Mouse (Mus musculus) forebrain, embryonic 13.5 days (tissue): ENCODE data around the gene Olfr1330. TPM values are rescaled to one million over a fixed set of nuclear protein-coding genes. Genes with fewer than 3 reads are reported as not detected.
"Not testable (repeated sequence)": the region's sequence is repeated elsewhere in the genome, so short reads cannot be mapped to it uniquely, and the experiment has no call there.

Experiments used
- ATAC-seq: fragments of 200-750 bp; cut with Nextera tagmentation; 2 replicates; pipeline ENCODE4 v1.8.0; 2017
- H3K27ac ChIP-seq: fragments of 300-500 bp; sonication (generic); 2 replicates; pipeline ENCODE4 v1.5.1; 2015; ENCODE audit warnings: inconsistent platforms, mild to moderate bottlenecking, moderate library complexity
- H3K27me3 ChIP-seq: fragments of 300-500 bp; sonication (generic); 2 replicates; pipeline ENCODE4 v1.6.1; 2015; ENCODE audit warnings: mild to moderate bottlenecking, inconsistent platforms
- H3K36me3 ChIP-seq: fragments of 300-500 bp; sonication (generic); 2 replicates; pipeline ENCODE4 v1.6.1; 2015; ENCODE audit warnings: mild to moderate bottlenecking, inconsistent platforms; ENCODE audit not compliant: poor library complexity, severe bottlenecking
- H3K4me1 ChIP-seq: fragments of 300-500 bp; sonication (generic); 2 replicates; pipeline ENCODE4 v1.6.1; 2015; ENCODE audit warnings: inconsistent platforms
- H3K4me2 ChIP-seq: fragments of 300-500 bp; sonication (generic); 2 replicates; pipeline ENCODE4 v1.6.1; 2015; ENCODE audit warnings: inconsistent platforms, mild to moderate bottlenecking, moderate library complexity
- H3K4me3 ChIP-seq: fragments of 300-500 bp; sonication (generic); 2 replicates; pipeline ENCODE4 v1.5.1; 2015; ENCODE audit warnings: mild to moderate bottlenecking, inconsistent platforms
- H3K9ac ChIP-seq: fragments of 300-500 bp; sonication (generic); 2 replicates; pipeline ENCODE4 v1.6.1; 2015; ENCODE audit warnings: mild to moderate bottlenecking, inconsistent platforms
- H3K9me3 ChIP-seq: fragments of 300-500 bp; sonication (generic); replicated peaks from 2 replicates; pipeline ENCODE4 v1.6.1; 2016; ENCODE audit warnings: inconsistent platforms
- WGBS: fragments of 180-500 bp; shearing (Covaris S2); methylation state at CpG from one replicate; pipeline ENCODE4 v1.1.7; 2015; 5-methylcytosine and 5-hydroxymethylcytosine counted together
- polyA plus RNA-seq: library from polyadenylated mRNA; unstranded; fragments of >200 nt; fragmentation: Nextera tagmentation; extraction: Ambion mirVana; gene quantifications from 2 replicates; pipeline ENCODE4 v1.2.1, GENCODE M21; 2015

The Olfr1330 gene
- 0.04 TPM in 1 of 2 replicates, not detected in the other for polyA plus RNA-seq

DNA sequence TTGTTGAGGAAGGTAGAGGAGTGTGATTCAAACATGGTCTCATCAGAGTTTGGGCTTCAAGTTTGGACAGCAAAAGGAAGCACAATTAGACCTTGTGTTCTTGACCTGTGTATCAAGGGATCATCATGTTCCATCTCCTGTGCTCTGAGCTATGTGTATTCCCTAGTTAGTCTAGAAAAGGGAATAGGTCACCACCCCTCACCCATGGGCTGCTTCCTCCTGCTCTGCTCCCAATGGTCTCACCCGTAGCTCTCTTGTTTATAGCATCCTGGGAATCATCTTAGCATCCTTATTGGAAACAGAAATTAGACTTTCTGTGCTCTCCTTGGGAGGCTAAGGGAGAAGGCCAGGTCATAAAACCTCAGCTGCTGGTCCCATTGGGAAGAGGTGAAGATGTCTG is at the start of gene Olfr1330:
TSS of gene Olfr1330 (plus strand) at position 301 of the 400 bp plus-strand sequence.
- Histone ChIP-seq H3K9me3 (no peaks in the 10 kb centered on the region), H3K9ac (no peak within 1 kb of the TSS), H3K4me2 (no peak within 1 kb of the TSS), H3K27me3 (no peaks in the 10 kb centered on the region), H3K27ac (no peak within 1 kb of the TSS), H3K36me3 (no peaks in the 10 kb centered on the region), H3K4me1 (no peaks in the 10 kb centered on the region), H3K4me3 (no peak within 1 kb of the TSS)
- WGBS = 73% methylated on average over 1 of the region's 1 CpGs
- ATAC-seq = no peak

DNA sequence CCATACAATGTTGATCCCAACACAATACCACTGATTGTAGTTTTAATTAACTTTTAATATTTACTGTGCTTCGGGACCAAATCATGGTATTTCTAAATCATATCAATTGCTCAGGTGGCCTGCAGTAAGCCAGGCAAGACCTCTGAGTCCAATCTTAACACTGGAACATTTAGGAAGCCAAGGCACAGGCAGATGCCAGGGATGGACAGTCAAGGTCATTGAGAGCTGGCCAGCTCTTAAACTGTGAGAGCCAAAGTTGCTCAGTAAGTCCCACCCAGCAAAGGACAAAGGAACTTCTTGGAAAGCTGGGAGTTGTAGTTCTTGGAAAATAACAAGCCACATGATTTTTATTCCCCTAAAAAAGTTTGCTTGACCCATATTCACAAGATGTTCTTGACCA is 26.6 kb upstream of the Olfr1330 start:
- Histone ChIP-seq H3K27me3 (no peaks in the 10 kb centered on the region), H3K4me2 (no peak overlapping the region), H3K4me1 (0 out of 2 replicates have a peak, but pooled peaks cover 5% of the 10 kb centered on the region), H3K9me3 (0 out of 2 replicates have a peak, but pooled peaks cover 4% of the 10 kb centered on the region), H3K9ac (no peak overlapping the region), H3K36me3 (no peaks in the 10 kb centered on the region), H3K27ac (no peak overlapping the region), H3K4me3 (no peak overlapping the region)
- ATAC-seq = no peak
- WGBS = 79% methylated on average over 1 of the region's 1 CpGs

DNA sequence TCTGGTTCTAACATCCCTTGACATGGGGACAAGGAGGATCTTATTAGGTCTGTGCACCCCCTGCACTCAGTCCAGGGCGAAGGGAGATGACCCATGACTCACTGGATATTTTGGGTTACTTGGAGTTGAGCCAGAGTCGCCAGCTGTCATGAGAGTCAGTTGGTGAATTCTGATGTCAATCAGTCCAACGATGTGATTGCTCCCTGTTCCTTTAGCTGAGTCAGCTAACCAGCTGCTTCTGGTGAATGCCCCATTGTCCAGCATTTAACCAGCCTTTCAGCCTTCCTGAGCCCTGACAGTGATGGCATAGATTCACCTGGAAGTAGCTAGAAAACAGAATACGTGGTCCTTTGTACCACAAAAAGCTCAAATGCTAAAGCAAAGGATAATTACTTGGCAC is 25.7 kb upstream of the Olfr1330 start:
- H3K27me3 ChIP-seq = no peaks in the 10 kb centered on the region
- no peaks in the 10 kb centered on the region for H3K36me3 ChIP-seq
- H3K27ac ChIP-seq = no peak overlapping the region
- 0 out of 2 replicates have a peak, but pooled peaks cover 5% of the 10 kb centered on the region for H3K4me1 ChIP-seq
- no peaks in the 10 kb centered on the region for H3K9me3 ChIP-seq
- no peak overlapping the region for H3K9ac ChIP-seq
- H3K4me3 ChIP-seq = no peak overlapping the region
- WGBS = 32% methylated on average over 4 of the region's 4 CpGs
- ATAC-seq = no peak
- no peak overlapping the region for H3K4me2 ChIP-seq

DNA sequence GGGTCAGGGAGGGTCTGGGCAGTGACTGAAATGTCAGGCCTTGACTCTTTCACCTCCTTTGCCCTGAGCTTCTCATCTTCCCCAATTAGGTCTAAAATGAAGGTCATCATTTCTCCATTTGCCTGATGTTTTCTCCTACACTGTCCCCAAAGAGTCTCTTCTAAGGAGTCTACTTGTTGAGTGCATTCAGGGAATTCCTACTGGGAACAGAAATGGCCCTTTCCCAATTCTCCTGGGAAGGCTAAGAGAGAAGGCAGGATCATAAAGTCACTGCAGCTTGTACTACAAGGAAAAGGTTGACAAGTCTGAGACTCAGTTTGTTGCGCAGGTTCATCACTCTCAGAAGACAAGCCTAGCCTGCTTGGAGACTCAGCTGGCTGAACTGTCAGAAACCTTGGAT is 24.0 kb upstream of the Olfr1330 start, which contains the start of gene Olfr1331:
TSS of gene Olfr1331 (plus strand) at position 301 of the 400 bp plus-strand sequence.
- WGBS = 97% methylated on average over 1 of the region's 1 CpGs
- no peak within 1 kb of the TSS for H3K4me3 ChIP-seq
- H3K27me3 ChIP-seq = no peaks in the 10 kb centered on the region
- no peak within 1 kb of the TSS for H3K27ac ChIP-seq
- ATAC-seq = no peak
- no peaks in the 10 kb centered on the region for H3K36me3 ChIP-seq
- H3K4me2 ChIP-seq = no peak within 1 kb of the TSS
- H3K4me1 ChIP-seq = 0 out of 2 replicates have a peak, but pooled peaks cover 5% of the 10 kb centered on the region
- no peaks in the 10 kb centered on the region for H3K9me3 ChIP-seq
- no peak within 1 kb of the TSS for H3K9ac ChIP-seq

DNA sequence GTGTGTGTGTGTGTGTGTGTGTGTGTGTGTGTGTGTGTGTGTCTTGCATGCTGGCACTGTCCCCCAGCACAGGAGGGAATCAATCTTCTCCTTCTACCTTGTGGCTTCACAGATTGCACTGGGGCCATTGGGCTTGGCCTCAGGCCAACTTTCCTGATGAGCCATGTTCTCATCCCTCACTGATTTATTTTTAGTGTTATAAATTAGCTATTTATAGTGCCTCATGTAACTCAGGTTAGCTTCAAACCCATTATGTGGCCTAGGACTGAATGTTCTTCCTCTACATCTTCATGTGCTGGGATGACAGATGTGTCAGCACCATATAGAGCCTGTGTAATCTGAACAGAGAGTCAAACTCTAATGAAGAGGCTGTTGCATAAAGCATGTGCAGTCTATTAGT is 20.8 kb upstream of the Olfr1330 start:
- Histone ChIP-seq H3K9ac (no peak overlapping the region), H3K27me3 (no peaks in the 10 kb centered on the region), H3K4me2 (no peak overlapping the region), H3K36me3 (no peaks in the 10 kb centered on the region), H3K4me1 (0 out of 2 replicates have a peak, but pooled peaks cover 4% of the 10 kb centered on the region), H3K27ac (no peak overlapping the region), H3K4me3 (no peak overlapping the region), H3K9me3 (no peaks in the 10 kb centered on the region)
- no peak for ATAC-seq

DNA sequence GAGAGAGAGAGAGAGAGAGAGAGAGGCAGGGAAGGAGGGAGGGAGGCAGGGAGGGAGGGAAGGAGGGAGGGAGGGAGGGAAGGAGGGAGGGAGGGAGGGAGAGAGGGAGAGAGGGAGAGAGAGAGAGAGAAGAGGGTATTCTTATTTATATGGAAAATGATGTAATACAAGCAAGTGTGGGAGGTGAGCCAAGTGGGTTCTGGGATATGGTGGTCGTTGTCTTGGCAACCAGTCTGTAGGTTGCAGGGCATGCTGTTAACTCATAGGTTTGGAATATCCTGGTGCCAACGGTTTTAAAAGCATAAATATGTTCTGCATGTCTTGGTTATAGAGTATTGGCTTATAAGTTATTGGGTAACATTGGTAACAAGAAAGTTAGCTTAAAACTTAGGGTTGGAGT is 13.6 kb downstream of the Olfr1330 start:
- no peaks in the 10 kb centered on the region for H3K4me1 ChIP-seq
- no peaks in the 10 kb centered on the region for H3K36me3 ChIP-seq
- no peak for ATAC-seq
- no peak overlapping the region for H3K27ac ChIP-seq
- H3K9me3 ChIP-seq = no peaks in the 10 kb centered on the region
- H3K27me3 ChIP-seq = no peaks in the 10 kb centered on the region
- H3K9ac ChIP-seq = no peak overlapping the region
- no peak overlapping the region for H3K4me3 ChIP-seq
- H3K4me2 ChIP-seq = no peak overlapping the region
- WGBS = 61% methylated on average over 2 of the region's 2 CpGs

DNA sequence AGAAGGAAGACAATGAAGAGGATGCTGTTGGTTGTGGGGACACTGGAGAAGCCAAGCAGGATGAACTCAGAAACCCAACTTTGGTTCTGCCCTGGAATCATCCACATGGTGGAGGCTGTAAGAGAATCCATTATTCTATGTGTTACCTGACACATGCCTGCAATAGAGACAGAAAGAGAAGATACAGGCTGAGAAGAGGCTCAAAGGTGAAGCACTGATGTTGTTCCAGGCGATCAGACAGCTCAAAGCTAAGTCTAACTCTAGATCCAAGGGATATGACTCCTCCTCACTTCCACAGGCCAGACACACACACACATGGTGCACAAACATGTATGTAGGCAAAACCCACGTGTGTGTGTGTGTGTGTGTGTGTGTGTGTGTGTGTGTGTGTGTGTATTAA is 29.0 kb downstream of the Olfr1330 start, which contains the start of gene Olfr1329:
TSS of gene Olfr1329 (minus strand) at position 101 of the 400 bp plus-strand sequence.
- not testable (repeated sequence) for H3K27ac ChIP-seq, H3K4me1 ChIP-seq, H3K27me3 ChIP-seq, H3K36me3 ChIP-seq, ATAC-seq, H3K9ac ChIP-seq, H3K4me3 ChIP-seq, H3K9me3 ChIP-seq, H3K4me2 ChIP-seq
- 57% methylated on average over 2 of the region's 2 CpGs for WGBS

DNA sequence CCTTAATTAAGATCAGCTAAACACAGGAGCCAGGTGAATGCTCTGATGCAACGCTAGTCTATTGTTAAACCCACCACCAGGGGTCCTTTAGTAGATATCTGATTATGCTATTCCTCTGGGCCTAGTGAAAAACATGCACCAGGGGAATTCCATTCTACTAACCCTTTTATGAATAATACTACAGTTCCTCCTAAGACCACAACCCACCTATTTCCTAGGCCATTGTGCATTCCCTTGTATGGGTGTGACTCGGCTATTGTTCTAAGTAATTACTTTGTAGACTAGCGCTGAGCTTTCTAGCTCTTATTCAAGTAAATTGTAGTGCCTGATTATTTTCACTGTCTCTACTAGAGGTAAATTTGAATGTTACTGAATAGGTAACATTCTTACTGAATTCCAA is 42.9 kb downstream of the Olfr1330 start:
- H3K36me3 ChIP-seq, H3K9me3 ChIP-seq, H3K9ac ChIP-seq, H3K4me1 ChIP-seq, H3K27me3 ChIP-seq, H3K4me2 ChIP-seq, H3K27ac ChIP-seq, H3K4me3 ChIP-seq, ATAC-seq: not testable (repeated sequence)
- WGBS = 63% methylated on average over 3 of the region's 3 CpGs

DNA sequence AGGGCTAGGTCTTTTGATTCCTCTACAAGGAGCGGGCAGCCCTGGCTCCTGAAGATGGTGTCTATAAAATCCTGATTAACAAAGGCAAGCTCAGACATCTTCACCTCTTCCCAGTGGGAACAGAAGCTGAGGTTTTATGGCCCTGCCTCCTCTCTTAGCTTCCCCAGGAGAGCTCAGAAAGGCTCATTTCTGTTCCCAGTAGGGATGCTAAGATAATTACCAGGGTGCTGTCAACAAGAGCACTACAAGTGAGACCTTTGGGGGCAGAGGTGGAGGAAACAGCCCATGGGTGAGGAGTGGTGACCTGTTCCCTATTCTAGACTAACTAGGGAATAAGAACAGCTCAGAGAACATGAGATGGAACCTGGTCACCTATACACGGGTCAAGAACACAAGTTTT is 50.1 kb downstream of the Olfr1330 start, which contains the start of gene Olfr1328:
TSS of gene Olfr1328 (minus strand) at position 101 of the 400 bp plus-strand sequence.
- H3K9ac ChIP-seq = no peak within 1 kb of the TSS
- H3K4me2 ChIP-seq = no peak within 1 kb of the TSS
- H3K9me3 ChIP-seq = no peaks in the 10 kb centered on the region
- WGBS = 85% methylated on average over 2 of the region's 2 CpGs
- no peak within 1 kb of the TSS for H3K4me3 ChIP-seq
- no peaks in the 10 kb centered on the region for H3K36me3 ChIP-seq
- no peak within 1 kb of the TSS for H3K27ac ChIP-seq
- no peaks in the 10 kb centered on the region for H3K27me3 ChIP-seq
- H3K4me1 ChIP-seq = no peaks in the 10 kb centered on the region
- ATAC-seq = no peak

Other genes with a start within 250 kb of the Olfr1330 start
- gene Olfr62, start 229.6 kb upstream of the Olfr1330 start, polyA plus RNA-seq = not detected in 2 replicates
- not detected in 2 replicates for gene Olfr1342, start 195.8 kb upstream of the Olfr1330 start, polyA plus RNA-seq
- gene Olfr1341, start 185.1 kb upstream of the Olfr1330 start, polyA plus RNA-seq = not detected in 2 replicates
- not detected in 2 replicates for gene Olfr1340, start 168.5 kb upstream of the Olfr1330 start, polyA plus RNA-seq
- gene Olfr1339, start 156.4 kb upstream of the Olfr1330 start, polyA plus RNA-seq = not detected in 2 replicates
- gene Olfr1338, start 129.9 kb upstream of the Olfr1330 start, polyA plus RNA-seq = not detected in 2 replicates
- not detected in 2 replicates for gene Olfr1337, start 106.0 kb upstream of the Olfr1330 start, polyA plus RNA-seq
- gene Olfr1335, start 78.7 kb upstream of the Olfr1330 start, polyA plus RNA-seq = not detected in 2 replicates
- not detected in 2 replicates for gene Olfr1333, start 52.3 kb upstream of the Olfr1330 start, polyA plus RNA-seq
- gene Olfr1331, start 23.9 kb upstream of the Olfr1330 start, polyA plus RNA-seq = not detected in 2 replicates
- gene Olfr1329, start 28.9 kb downstream of the Olfr1330 start, polyA plus RNA-seq = not detected in 2 replicates
- not detected in 2 replicates for gene Olfr1328, start 50.0 kb downstream of the Olfr1330 start, polyA plus RNA-seq
- gene Lao1, start 73.0 kb downstream of the Olfr1330 start, polyA plus RNA-seq = not detected in 2 replicates
- gene Slc2a1, start 220.1 kb downstream of the Olfr1330 start, polyA plus RNA-seq = 95.4 and 96.2 TPM in 2 replicates